Mouse (Mus musculus) small intestine, adult 2 months (tissue): ENCODE results near the gene Abcc3. TPM values are rescaled to one million over a fixed set of nuclear protein-coding genes. Genes with fewer than 3 reads are reported as not detected.

Experiments used
- H3K27ac ChIP-seq: fragments of 200-500 bp; 2 replicates; pipeline ENCODE4 v1.5.1; 2012; ENCODE audit warnings: low read depth, low read length, control low read depth, inconsistent platforms; ENCODE audit not compliant: insufficient read depth
- H3K27me3 ChIP-seq: fragments of 200-500 bp; 2 replicates; pipeline ENCODE4 v1.6.1; 2012; ENCODE audit warnings: mild to moderate bottlenecking, moderate library complexity, low read length, inconsistent platforms; ENCODE audit not compliant: control insufficient read depth, insufficient read depth
- H3K36me3 ChIP-seq: fragments of 200-500 bp; 2 replicates; pipeline ENCODE4 v1.6.1; 2012; ENCODE audit warnings: mild to moderate bottlenecking, low read length, control low read depth, inconsistent platforms; ENCODE audit not compliant: control insufficient read depth, insufficient read depth
- H3K4me1 ChIP-seq: fragments of 200-500 bp; 2 replicates; pipeline ENCODE4 v1.6.1; 2012; ENCODE audit warnings: low read length, inconsistent platforms, mixed read lengths; ENCODE audit not compliant: control insufficient read depth, insufficient read depth, insufficient read length
- H3K4me3 ChIP-seq: fragments of 200-500 bp; 2 replicates; pipeline ENCODE4 v1.5.1; 2012; ENCODE audit warnings: low read depth, mild to moderate bottlenecking, control low read depth, inconsistent platforms, low read length, moderate library complexity
- CTCF ChIP-seq: fragments of 200-500 bp; IDR thresholded peaks from 2 replicates; pipeline ENCODE4 v1.5.1; 2012; ENCODE audit warnings: low read depth, mild to moderate bottlenecking, control low read depth, inconsistent platforms, low read length, moderate library complexity, mixed read lengths; ENCODE audit not compliant: insufficient replicate concordance, insufficient read length; ENCODE audit errors: extremely low read depth
- POLR2A ChIP-seq: fragments of 200-500 bp; IDR thresholded peaks from 2 replicates; pipeline ENCODE4 v1.6.1; 2012; ENCODE audit warnings: low read depth, mild to moderate bottlenecking, control low read depth, inconsistent platforms, low read length, moderate library complexity
- WGBS: fragments of 180-500 bp; shearing (Covaris S2); methylation state at CpG from one replicate; pipeline ENCODE4 v1.1.7; 2018; 5-methylcytosine and 5-hydroxymethylcytosine counted together
- polyA plus RNA-seq: library from polyadenylated mRNA; depleted of rRNA; stranded (reverse); fragments of >200 nt; gene quantifications from 2 replicates; pipeline ENCODE4 v1.2.3, GENCODE M21; 2012; rRNA removed

The Abcc3 gene
- polyA plus RNA-seq, 1 experiment, result 42.4 TPM

DNA sequence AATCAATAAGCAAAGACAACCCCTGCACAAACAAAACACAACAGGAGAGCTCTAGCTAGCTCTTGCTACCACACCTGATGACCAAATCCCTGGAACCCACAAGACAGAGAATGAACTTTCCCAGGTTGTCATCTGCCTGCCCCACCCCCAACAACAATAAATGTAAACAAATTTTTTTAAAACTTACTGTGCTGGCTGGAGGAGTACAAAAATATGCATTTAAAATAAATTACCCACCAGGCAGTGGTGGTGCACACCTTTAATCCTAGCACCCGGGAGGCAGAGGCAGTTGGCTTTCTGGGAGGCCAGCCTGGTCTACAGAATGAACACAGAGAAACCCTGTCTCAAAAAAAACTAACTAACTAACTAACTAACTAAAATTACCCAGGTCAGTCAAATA is 75.8 kb downstream of the Abcc3 start:
- Histone ChIP-seq H3K36me3 (peaks cover 3% of the 10 kb centered on the region; the same call in 1 of the 2 replicates), H3K27me3 (no peaks in the 10 kb centered on the region), H3K27ac (no peak overlapping the region), H3K4me3 (no peak overlapping the region), H3K4me1 (peaks cover 12% of the 10 kb centered on the region; the same call in 1 of the 2 replicates)
- no peak for TF ChIP-seq POLR2A
- TF ChIP-seq CTCF, result no peak
- WGBS, result 16% methylated on average over 1 of the region's 1 CpGs

DNA sequence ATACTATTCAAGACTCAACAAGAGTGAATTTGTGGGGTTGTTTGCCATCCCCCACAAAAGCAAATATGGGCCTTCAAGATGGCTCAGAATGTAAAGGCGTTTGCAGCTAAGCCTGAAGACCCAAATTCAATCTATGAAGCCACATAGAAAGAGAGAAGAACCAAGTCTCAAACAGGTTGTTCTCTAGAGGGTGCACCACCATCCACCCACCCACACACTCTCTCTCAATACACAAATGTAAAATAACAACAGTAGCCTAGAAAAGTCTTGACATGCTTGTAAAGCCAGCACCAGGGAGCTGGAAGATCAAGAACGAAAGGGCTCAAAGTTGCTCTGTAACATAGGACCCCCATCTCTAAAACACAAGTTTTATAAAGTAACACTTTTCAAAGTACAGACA is 76.3 kb downstream of the Abcc3 start:
- Histone ChIP-seq H3K4me1 (peaks cover 12% of the 10 kb centered on the region; the same call in 1 of the 2 replicates), H3K36me3 (peaks cover 3% of the 10 kb centered on the region; the same call in 1 of the 2 replicates), H3K4me3 (no peak overlapping the region), H3K27me3 (no peaks in the 10 kb centered on the region), H3K27ac (no peak overlapping the region)
- WGBS, result 46% methylated on average over 2 of the region's 2 CpGs
- no peak for TF ChIP-seq CTCF
- no peak for TF ChIP-seq POLR2A

DNA sequence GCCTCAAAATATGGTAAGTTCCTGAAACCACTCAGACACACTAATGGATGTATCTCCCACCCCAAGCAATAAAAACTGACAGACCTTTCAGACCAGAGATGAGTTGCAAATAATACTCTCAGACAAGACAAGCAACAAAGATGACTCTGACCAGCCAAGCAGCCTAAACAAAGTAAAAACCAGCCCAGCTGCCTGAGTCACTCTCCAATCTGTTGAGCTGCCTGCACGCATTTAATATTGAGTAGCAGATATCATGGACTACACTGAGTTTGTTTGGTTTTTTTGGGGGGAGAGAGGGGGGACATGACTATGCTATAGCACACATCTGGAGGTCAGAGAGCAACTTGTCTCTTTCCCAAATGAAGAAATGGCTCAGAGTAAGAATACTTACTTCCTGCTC is 77.5 kb downstream of the Abcc3 start:
- Histone ChIP-seq H3K4me3 (no peak overlapping the region), H3K36me3 (peaks cover 5% of the 10 kb centered on the region; the same call in 1 of the 2 replicates), H3K27me3 (no peaks in the 10 kb centered on the region), H3K27ac (no peak overlapping the region), H3K4me1 (peaks cover 12% of the 10 kb centered on the region; the same call in 1 of the 2 replicates)
- TF ChIP-seq CTCF (no peak), POLR2A (no peak)
- WGBS, result 38% methylated on average over 1 of the region's 1 CpGs

GRCm38 (mm10) chr11:94314098-94314652 is 78.6 kb downstream of the Abcc3 start:
- Histone ChIP-seq H3K27me3 (no peaks in the 10 kb centered on the region), H3K4me1 (peaks cover 12% of the 10 kb centered on the region; the same call in 1 of the 2 replicates), H3K36me3 (peaks cover 6% of the 10 kb centered on the region; the same call in 1 of the 2 replicates), H3K4me3 (no peak overlapping the region), H3K27ac (no peak overlapping the region)
- 27% methylated on average over 2 of the region's 2 CpGs for WGBS
- TF ChIP-seq CTCF (no peak), POLR2A (no peak)

DNA sequence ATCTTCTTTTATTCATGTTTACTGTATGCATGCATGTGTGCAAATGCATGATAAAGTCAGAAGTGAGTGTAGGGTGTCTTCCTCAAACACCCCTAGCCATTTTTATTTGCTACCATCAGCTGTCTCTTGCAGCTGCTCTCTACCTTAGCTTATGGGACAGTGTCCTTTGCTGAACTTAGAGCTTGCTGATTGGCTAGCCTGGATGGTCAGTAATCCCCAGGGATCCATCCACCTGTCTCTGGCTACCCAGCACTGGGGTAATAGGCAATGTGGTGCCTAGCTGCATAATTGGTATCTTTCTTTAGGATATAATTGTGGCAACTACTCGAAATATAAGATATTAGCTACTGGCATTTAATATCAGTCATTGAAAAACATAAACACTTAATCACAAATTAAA is 80.1 kb downstream of the Abcc3 start:
- TF ChIP-seq CTCF, result no peak
- no peak for TF ChIP-seq POLR2A
- Histone ChIP-seq H3K27me3 (no peaks in the 10 kb centered on the region), H3K4me3 (no peak overlapping the region), H3K4me1 (peaks cover 8% of the 10 kb centered on the region; the same call in 1 of the 2 replicates), H3K36me3 (peaks cover 8% of the 10 kb centered on the region), H3K27ac (no peak overlapping the region)
- WGBS, result 36% methylated on average over 1 of the region's 1 CpGs

DNA sequence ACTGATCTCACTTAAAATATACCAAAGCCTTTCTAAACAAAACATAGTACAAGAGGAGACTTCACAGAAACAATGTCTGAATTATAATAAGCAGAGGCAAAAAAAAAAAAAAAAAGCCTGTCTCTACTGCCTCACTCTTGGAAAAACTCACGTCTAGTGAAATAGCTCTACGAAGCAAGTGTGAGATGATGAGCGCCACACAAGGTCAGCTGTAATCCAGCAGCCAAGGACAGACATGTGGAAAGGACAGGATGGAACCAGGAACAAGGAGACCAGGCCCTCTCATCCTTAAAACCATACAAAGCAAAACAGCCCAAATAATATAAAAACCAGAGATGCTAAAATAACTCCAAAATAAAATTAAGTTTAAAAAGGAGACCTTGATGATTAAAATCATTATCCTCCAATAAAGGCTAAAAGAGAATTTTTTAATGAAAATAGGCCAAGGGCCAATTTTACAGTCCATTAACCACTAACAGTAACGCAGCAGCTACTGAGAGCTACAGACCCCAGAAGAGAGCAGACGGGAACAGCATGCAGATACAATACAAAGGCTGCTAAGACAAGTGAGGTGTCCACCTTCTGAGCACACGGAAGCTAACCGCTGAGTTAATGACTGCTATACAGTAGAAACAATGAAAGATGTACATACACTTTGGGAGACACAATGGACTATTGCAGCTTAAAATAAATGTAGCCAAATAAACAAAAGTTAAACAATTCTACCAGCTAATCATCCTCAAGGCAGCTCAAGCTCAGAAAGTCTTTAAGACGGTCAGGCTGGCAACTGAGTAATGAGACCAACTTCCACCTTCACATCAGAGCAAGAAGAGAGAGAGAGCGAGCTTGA is 97.6 kb downstream of the Abcc3 start:
- no peaks in the 10 kb centered on the region for H3K27me3 ChIP-seq
- H3K36me3 ChIP-seq, result peaks cover 68% of the 10 kb centered on the region
- H3K4me1 ChIP-seq, result no peaks in the 10 kb centered on the region
- 85% methylated on average over 9 of the region's 9 CpGs for WGBS
- H3K27ac ChIP-seq, result no peak overlapping the region
- no peak overlapping the region for H3K4me3 ChIP-seq
- no peak for TF ChIP-seq CTCF
- no peak for TF ChIP-seq POLR2A

Other genes with a start within 250 kb of the Abcc3 start
- 80.2 and 180 TPM in 2 replicates for gene Tob1, start 181.5 kb downstream of the Abcc3 start, polyA plus RNA-seq
- 0.55 and 0.82 TPM in 2 replicates for gene Wfikkn2, start 147.0 kb downstream of the Abcc3 start, polyA plus RNA-seq
- gene Gm21885, start 111.1 kb downstream of the Abcc3 start, polyA plus RNA-seq, result 2.1 and 4.1 TPM in 2 replicates
- gene Luc7l3, start 71.0 kb downstream of the Abcc3 start, polyA plus RNA-seq, result 0.74 and 1.4 TPM in 2 replicates
- gene Ankrd40, start 65.0 kb downstream of the Abcc3 start, polyA plus RNA-seq, result 41.6 and 73.2 TPM in 2 replicates
- gene Cacna1g, start 81.2 kb upstream of the Abcc3 start, polyA plus RNA-seq, result 6.9 and 10.7 TPM in 2 replicates
- gene Spata20, start 93.2 kb upstream of the Abcc3 start, polyA plus RNA-seq, result 0.09 TPM in 1 of 2 replicates, not detected in the other
- gene Epn3, start 107.0 kb upstream of the Abcc3 start, polyA plus RNA-seq, result 2.6 and 9.9 TPM in 2 replicates
- gene Mycbpap, start 128.7 kb upstream of the Abcc3 start, polyA plus RNA-seq, result 1.1 and 1.4 TPM in 2 replicates
- gene Rsad1, start 156.3 kb upstream of the Abcc3 start, polyA plus RNA-seq, result 3.7 and 8.4 TPM in 2 replicates
- 0.91 and 13.9 TPM in 2 replicates for gene Chad, start 172.1 kb upstream of the Abcc3 start, polyA plus RNA-seq
- 21.1 and 50.5 TPM in 2 replicates for gene Acsf2, start 208.9 kb upstream of the Abcc3 start, polyA plus RNA-seq
- gene Lrrc59, start 236.8 kb upstream of the Abcc3 start, polyA plus RNA-seq, result 88.1 and 169 TPM in 2 replicates